Mouse (Mus musculus) NIH3T3 (cell line): ENCODE data around the gene Tmem210.

Experiments
- DNase-seq: peaks from one replicate; pipeline ENCODE4 v3.0.0-alpha.2; 2012; ENCODE audit warnings: low read depth

Tmem210 gene

DNA sequence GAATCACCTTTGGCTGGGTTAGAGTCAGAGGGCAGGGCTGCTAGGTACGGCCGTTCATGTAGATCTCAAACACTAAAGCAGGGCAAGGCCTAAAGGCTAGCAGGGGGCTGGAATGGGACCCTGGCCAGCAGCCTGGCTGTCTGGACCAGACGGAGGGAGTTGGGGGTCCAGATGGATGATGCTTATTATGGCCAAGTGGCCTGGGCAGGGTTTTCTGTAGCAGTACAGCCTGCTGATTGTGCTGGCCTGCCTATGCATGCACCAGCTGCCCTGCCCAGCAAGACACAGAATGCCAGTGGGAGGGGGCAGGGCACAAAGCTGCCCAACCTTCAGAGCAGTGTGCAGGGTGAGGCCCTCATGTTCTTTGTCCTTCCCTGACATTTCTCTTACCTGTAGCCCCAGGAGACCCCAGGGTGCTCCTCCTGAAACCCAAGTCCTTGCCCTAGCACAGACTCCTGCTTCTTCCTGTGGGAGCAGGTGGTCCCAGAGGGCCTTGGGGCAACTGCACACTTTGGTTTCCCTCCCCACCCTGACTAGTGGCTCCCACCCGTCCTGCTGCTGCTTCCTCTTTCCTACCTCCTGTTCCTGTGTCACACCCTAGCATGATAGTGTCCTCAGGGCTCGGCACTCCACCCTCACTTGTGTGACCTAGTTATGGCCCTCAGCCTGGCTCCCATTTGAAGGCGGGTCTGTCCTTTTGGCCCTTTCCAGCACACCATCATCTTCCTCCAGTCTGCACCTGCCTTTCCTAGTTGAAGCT lies 21.9 kb upstream of the Tmem210 start:
- DNase-seq = no peak

DNA sequence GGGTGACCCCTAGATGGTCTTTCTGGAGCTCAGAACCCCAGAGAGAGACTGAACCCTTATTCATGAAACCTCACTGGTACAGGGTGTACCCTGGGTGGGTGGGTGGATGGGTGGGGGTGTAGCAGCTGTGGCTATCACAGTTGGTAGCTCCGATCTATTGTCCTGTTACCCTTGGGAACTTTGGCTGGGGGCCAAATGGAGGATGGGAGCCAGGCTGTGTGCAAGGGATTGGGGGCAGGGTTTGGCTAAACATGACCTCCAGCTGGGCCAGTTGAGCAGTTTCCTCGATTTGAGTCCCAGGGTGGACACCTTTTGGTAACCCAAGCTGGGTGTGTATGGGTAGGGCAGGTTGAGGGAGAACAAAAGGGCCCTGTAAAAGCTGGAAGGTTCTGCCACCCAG lies 21.2 kb upstream of the Tmem210 start:
- no peak for DNase-seq

DNA sequence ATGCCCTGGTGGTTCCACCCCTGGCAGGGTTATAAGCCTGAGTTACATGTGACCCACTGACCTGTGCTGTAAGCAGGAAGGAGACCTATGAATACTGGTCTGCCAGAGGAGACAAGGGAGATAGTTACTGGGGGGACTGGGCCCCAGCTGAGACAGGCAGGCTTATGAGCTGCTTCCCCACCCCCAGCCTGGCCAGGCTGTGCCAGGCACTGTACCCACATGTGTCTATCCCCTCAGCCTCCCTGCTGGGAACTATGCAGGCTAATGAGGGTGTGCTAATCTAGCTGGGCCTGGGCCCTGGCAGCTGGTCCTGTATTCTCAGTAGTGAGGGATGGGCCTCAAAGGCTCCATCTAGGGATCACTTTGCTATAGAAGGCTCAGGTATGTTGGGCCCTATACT lies 20.7 kb upstream of the Tmem210 start:
- DNase-seq = no peak

DNA sequence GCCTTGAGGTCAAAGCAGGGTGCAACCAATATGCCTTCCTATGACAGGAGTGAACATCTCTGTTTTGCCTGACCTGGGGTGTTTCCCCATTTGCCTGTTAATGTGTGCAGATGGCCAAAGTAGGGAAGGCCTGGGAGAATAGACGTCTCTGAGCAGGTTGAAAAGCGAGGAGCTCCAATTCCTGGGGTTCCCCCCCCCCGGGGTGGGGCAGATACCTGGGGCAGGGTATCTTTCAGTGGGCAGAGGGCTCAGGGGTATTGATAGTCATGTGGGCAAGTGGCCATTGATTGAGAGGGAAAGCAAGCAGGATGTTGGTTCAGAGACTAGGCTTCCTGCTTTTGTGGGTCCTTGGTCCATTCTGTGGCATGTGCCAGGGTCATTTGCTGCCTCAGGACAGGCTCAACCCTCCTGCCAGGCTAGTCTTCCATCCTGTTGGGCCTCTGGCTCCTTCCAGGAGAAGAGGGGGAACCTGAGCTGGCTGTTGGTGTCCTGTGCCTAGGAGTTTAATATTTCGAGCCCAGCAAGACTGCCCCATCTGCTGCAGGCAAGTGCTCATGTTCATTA lies 20.1 kb upstream of the Tmem210 start:
- no peak for DNase-seq

DNA sequence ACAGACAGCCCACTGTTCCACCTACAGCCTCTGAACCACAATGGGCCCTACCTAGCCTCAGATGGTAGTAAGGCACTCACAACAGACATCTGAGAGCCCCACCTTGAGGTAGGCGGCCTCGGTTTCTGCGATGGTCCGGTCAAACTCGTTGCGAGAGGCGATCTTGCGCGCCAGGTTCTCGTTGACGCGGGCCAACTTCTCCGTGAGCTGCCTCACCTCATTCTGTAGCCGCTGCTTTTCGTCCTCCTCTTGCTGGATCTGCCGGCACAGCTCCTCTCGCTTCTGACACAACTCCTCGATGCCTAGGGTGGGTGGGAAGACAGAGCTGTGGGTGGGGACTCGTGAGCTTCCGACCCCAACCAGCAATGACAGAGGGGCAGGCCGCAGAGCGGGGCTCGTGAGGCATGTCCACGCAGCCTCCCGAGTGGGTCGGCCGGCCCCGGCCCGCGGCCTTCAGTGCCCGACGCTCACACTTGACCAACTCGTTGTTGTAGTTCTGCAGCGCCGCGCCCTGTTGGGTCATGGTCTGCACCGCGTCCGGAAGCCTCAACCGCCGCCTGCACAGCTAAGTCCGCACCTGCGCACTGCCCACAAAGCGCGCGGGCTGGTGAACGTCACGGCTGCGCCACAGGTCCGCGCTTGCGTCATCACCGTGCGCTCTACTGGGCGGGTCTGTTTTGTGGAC lies 16.0 kb upstream of the Tmem210 start, which contains the start of the genes Ssna1 and Anapc2:
TSS of gene Ssna1 (minus strand) at position 612 of the 685 bp plus-strand sequence.
TSS of gene Anapc2 (plus strand) at position 652 of the 685 bp plus-strand sequence.
- DNase-seq = peak; percentile 99

DNA sequence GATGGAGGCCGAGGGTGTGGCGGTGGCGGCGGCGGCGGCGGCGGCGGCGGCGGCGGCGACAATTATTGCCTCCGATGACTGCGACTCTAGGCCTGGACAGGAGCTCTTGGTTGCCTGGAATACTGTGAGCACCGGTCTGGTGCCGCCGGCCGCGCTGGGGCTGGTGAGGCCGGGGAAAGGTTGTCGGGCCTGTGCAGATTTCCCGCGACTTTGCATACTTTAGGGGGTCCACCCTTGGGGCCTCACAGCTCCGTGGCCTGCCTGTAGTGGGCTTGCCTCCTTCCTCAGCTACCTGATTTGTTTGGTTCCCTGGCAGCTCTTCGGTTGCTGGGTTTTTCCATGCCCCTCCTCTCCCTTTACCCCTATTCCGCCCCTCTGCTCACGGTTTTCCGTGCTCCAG lies 15.4 kb upstream of the Tmem210 start:
- DNase-seq = no peak

DNA sequence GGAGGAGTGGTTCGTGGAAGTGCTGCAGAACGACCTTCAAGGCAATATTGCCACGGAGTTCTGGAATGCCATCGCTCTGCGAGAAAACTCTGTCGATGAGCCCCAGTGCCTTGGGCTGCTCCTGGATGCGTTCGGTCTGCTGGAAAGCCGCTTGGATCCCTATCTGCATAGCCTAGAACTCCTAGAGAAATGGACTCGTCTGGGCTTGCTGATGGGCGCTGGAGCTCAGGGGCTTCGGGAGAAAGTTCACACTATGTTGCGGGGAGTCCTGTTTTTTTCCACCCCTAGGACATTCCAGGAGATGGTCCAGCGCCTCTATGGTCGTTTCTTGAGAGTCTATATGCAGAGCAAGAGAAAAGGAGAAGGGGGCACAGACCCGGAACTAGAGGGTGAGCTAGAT lies 14.9 kb upstream of the Tmem210 start:
- no peak for DNase-seq

DNA sequence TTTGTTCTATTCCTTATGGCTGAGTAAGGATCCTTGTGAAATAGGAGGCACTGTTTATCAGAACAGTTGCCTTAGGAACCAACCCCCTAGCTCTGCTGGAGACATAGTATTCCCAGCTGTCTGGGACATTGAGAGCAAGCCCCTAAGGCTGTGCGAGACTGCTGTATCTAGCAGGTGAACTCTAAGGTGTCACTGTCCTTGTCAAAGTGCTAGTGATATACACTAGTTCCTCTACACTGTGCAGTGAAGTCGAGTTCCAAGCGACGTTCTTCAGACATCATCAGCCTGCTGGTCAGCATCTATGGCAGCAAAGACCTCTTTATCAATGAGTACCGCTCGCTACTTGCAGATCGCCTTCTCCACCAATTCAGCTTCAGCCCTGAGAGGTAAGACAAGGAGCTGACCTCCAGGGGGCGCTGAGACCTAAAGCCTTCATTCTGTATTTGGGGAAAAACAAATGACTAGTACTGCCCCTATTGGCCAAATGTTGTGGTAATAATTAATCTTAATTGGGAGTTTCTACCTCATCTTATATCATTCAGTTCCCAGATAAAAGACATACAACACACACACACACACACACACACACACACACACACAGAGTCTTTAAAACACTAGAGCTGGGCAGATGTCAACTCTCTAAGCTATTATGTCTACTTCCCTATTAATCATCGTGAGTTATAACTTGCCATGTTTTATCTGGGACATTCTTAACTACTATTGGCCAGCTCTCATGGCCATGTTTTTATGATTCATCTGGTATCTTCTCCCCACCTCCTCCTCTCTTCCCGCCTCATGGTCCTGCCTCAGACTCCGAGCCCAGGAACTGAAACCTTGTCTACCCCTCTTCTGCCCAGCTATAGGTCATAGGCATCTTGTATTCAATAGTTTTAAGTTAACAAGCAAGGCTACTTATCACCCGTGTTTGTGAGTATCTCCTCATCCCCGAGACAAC lies 8.7 kb upstream of the Tmem210 start:
- peak; percentile 89 for DNase-seq

DNA sequence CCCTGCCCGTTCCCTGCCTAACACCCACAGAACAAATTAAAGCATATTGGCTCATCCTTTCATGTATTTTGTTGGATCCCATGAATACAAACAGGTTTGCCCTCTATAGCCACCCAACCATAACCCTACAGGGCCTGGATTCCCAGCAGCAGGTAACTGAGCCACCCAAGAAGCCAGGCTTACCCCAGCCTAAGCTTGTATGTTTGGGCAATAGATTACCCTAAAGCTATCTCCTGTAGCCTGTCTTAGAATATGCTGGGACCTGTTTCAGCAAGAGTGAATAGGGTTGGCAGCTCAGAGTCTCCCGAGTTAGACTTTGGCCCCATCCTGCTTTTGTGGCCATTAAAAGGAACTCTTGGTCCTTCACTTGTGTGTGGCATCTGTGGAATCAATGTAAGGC lies 2.4 kb upstream of the Tmem210 start:
- DNase-seq = no peak

DNA sequence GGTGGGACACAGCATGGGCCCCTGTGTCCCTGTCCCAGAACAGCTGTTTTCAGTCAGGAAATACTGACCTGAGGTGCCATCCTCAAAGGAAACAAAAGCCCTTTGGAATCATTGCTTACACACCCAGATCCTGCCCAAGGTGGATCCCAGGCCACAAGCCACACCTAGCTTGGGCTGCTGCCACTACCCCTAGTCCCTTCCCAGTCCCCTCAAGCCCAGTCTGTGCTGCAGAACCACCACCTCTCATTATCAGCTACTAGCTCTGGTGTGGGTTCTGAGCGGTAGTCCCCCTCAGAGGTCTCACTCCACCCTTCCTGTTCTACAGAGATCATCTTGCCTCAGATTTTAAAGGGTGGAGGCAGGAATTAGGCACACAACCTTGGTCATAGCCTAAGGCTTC lies 1.6 kb upstream of the Tmem210 start:
- no peak for DNase-seq

DNA sequence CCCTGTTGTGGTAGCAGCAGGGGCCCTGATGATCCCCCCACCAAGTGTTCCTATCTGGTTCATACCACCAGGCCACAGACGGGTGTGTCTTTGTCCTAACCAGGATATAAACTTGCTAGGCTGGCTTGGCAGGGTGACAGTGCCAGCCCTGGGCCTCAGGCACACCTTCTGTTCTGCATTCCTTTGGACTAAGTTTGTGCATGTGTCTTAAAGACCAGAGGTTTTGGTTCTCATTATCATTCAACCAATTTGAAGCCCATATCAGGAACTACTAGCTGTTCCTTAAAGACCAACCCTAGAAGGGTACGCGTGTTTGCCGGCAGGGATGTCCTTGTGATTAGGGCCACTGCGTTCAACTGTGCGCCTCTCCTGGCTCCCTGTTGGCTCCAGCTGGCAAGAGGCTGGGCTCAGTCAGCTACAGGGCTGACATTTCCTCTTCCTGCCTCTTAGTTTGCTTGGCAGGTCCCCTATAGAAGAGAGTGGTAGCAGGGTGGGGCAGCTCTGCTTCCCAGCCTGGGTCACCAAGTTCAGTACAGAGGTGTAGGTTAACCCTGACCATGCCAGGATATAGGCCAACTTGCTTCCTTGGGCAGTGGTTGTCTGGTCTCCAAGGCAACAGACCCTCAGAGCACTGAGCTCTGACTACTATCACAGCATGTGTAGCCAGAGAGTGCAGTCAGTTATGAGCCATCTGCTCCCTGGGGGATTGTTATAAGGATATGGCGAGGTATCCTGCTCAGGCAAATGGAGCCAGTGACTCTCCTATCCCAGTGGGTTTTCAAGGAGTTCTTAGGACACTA lies 908 bp upstream of the Tmem210 start:
- no peak for DNase-seq

DNA sequence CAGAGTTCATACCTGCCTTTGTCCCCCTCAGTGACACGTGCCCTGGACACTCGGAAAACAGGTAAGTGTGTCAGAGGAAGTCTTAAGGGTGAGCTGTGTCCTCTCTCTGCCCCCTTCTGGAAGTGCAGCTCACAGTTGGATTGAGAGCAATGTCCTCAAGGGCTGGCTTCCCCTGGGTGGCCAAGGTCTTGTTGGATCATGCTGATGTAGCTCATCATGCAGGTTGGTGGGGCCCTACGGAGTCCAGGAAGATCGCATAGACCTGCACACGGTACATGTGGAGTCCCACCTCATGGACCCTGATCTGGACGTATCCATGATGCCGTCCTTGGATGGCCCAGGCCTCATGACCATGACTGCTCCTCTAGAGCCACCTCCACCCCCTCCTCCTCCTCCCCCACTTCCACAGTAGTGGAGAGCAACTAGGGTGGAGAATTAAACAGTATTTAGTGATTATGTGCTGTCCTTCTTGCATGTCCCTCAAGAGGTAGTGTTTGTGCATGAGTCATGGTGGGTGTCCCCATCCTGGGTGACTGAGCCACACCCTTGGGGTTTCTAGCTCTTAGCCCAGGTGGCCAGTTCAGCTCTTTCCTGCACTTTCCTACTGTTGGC lies 895 bp downstream of the Tmem210 start:
- no peak for DNase-seq

DNA sequence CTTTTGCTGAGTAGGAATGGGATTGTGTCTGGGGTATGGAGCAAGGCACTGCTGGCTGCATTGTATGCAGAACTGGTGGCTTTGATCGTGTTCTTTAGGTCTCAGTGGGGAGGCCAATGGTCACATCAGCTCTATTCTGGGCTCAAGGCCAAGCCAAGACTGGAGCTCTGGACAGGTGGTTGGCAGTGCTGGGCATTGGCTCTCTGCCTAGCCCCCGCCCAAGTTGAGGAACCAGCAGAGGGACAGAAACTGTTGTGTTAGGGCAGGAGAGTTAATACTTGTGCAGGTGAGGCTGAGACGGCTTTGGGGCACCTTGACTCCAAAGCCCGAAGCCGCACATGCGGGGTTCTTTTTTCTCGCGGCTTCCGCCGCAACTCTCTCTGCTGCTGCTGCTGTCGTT lies 1.7 kb downstream of the Tmem210 start, which contains the start of gene Lrrc26:
TSS of gene Lrrc26 (plus strand) at position 265 of the 400 bp plus-strand sequence.
- no peak for DNase-seq

DNA sequence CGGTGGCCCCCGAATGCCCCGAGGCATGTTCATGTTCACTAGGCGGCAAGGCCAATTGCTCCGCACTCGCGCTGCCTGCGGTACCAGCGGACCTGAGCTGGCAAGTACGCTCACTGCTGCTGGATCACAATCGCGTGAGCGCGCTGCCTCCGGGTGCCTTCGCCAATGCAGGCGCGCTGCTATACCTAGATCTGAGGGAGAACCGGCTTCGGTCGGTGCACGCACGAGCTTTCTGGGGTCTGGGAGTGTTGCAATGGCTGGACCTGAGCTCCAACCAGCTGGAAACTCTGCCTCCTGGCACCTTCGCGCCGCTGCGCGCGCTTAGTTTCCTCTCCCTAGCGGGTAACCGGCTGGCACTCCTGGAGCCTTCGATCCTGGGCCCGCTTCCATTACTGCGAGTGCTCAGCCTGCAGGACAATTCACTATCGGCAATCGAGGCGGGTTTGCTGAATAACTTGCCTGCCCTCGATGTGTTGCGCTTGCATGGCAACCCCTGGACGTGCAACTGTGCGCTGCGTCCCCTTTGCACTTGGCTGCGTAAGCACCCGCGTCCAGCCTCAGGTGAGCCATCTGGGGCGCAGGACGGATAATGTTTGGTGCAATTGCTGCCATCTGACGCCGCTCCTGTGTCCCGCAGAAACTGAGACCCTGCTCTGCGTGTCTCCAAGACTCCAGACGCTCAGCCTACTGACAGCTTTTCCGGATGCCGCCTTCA lies 2.3 kb downstream of the Tmem210 start:
- DNase-seq = no peak

DNA sequence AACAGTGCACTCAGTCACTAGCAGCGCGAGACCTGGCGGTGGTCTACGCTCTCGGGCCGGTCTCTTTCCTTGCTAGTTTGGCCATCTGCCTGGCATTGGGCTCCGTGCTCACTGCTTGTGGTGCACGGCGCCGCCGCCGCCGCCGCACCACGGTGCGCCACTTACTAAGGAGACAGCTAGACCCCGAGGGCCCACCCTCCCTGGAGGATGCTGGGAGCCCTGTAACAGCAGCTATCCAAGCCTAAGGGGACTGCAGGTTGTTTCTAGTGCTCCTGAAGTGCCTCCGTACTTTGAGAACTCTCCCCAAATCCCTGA lies 2.8 kb downstream of the Tmem210 start:
- no peak for DNase-seq

DNA sequence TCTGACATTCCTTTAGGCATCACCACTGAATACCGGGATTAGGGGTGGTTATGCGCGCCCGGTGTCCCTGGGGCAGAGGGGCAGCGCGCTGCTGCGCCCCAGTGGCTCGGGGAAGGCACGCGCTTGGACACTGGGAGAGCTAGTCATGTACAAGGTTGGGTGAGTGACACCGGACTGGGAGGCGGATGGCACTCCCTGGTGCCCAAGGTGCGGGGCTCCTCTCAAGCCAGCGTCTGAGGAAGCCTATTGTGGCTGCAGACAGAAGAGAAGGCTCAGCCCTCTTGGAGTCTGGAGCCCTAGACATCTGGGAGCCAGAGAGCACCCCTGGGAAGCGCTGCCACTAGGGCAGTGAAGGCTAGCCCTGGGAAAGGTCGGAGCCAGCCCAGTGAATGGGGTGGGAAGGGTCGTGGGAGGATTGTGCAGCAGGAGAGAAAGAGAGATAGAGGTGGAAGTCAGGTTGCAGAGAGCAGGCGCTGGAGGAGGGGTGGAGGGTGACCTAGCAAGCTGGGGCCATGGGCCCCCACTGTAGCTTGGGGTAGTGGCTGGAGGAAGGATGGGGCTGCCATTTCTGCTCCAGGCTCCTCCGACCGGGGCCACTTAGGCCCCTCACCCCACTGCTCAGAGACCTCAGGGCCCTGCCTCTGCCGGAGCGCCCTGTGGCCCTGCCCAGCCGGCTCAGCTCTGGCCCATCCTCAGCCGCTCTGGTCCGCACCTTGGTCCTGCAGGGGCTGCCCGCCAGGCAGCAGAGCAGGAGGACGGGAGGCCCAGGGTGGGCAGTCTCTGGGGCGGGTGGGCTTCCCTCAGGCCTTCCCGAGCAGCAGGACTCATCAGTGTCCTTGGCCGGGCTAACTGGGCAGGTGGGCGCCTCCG lies 3.5 kb downstream of the Tmem210 start:
- no peak for DNase-seq

DNA sequence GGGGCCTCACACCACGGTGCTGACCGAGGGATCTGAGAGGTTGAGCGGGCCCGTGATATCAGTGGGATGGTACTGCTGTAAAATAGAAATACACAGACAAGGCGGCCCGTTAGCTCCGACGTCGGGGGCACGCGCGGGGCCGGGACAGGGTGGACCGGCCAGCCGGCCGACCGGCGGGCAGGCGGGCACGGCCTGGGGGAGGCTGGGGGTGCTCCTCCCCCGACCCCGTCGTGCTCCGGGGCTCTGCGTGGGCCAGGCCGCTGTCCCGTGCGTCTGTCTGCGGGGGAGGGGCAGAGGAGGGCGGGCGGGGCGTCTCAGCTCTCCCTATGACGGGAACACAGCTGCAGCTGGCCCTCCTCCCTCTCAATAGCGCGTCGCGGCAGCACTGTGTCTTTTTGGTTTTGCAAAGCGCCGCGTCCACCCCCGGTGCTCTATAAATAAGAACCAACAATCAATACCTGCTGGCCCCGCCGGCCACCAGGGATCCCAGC lies 4.2 kb downstream of the Tmem210 start:
- peak; percentile 71 for DNase-seq

DNA sequence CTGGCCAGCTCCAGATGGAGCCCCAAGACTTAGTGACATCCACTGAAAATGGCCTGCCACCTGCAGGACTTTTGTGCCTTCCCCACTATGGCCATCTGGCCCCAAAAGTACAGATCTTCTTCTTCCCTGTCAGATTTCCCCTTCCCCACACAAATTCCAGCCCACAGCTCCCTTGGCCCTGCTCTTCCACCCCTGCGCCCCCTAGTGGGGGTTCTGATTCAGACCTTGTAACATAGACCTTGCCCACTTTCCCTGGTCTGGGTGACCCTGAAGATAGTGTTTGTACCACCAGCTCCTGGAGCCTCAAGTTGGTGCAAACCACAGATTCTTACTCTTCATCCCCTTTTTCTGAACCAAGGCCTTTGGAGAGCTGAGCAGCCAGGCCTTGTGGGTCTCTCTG lies 4.9 kb downstream of the Tmem210 start:
- DNase-seq = peak; percentile 89

DNA sequence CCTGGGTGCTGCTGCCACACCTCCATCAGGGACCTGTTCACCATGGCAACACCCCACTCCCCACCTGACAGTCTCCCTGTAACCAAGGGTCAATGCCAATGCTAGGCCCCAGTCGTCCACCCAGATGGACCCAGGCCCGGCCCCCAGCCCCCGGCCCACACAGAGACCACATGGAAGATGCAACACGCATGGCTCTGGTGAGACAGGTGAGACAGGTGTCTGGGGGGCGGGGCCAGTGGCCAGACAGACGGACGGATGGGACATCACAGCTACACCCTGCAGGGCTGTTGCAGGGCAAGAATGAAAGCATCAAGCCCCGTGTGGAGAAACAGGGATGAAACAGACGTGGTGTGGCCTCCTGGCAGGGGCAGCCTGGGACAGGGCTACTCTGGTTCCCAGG lies 5.8 kb downstream of the Tmem210 start:
- DNase-seq = no peak
